Mouse (Mus musculus) thymus, adult 2 months (tissue): ENCODE measurements at regions not wholly inside any gene's neighbourhood (a gene's known extent, or its start where the extent isn't known, plus 50 kb on each side); places are given as distances from the start of the nearest gene placed in this dataset.

Source experiments
- DNase-seq: peaks from one replicate; pipeline ENCODE4 v3.0.0; 2021
- H3K27ac ChIP-seq: fragments of 200-500 bp; 2 replicates; pipeline ENCODE4 v1.5.1; 2012; ENCODE audit warnings: low read length, control low read depth; ENCODE audit not compliant: control insufficient read depth, insufficient read depth
- H3K27me3 ChIP-seq: fragments of 200-500 bp; 2 replicates; pipeline ENCODE4 v1.6.1; 2012; ENCODE audit warnings: mild to moderate bottlenecking, low read length, moderate library complexity, mixed read lengths; ENCODE audit not compliant: control insufficient read depth, insufficient read depth
- H3K36me3 ChIP-seq: fragments of 200-500 bp; 2 replicates; pipeline ENCODE4 v1.6.1; 2012; ENCODE audit warnings: mild to moderate bottlenecking, low read length, moderate library complexity; ENCODE audit not compliant: control insufficient read depth, insufficient read depth
- H3K4me1 ChIP-seq: fragments of 200-500 bp; replicated peaks from 2 replicates; pipeline ENCODE4 v1.6.1; 2012; ENCODE audit warnings: low read length; ENCODE audit not compliant: control insufficient read depth, insufficient read depth
- H3K4me3 ChIP-seq: fragments of 200-500 bp; 2 replicates; pipeline ENCODE4 v1.5.1; 2012; ENCODE audit warnings: mild to moderate bottlenecking, low read length, control low read depth, moderate library complexity; ENCODE audit not compliant: control insufficient read depth, insufficient read depth
- CTCF ChIP-seq: fragments of 200-500 bp; IDR thresholded peaks from 2 replicates; pipeline ENCODE4 v1.5.1; 2012; ENCODE audit warnings: mild to moderate bottlenecking, control low read depth, low read length, moderate library complexity, borderline replicate concordance; ENCODE audit not compliant: control insufficient read depth, poor library complexity, insufficient read depth; ENCODE audit errors: extremely low read depth
- POLR2A ChIP-seq: fragments of 200-500 bp; IDR thresholded peaks from 2 replicates; pipeline ENCODE4 v1.6.1; 2012; ENCODE audit warnings: mild to moderate bottlenecking, low read length, control low read depth, moderate library complexity; ENCODE audit not compliant: control insufficient read depth, poor library complexity, insufficient read depth; ENCODE audit errors: extremely low read depth
- WGBS: fragments of 180-500 bp; shearing (Covaris S2); methylation state at CpG from one replicate; pipeline ENCODE4 v1.1.7; 2018; 5-methylcytosine and 5-hydroxymethylcytosine counted together

DNA sequence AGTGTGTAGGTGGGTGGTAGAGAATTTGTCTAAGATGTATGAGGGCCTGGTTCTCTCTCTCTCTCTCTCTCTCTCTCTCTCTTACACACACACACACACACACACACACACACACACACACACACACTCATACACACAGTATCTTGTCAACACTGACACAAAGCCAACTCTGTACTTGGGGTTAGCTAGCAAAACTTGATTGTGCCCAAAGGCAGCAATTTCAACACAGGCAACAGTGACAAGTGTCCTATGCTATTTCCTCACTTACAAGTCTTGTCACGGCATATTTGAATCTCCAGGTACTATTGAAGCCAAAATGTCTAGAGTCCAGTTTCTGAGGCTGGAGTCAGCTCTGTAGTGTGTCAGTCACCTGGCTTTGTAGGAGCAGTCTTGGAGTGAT is 150.1 kb upstream of the Gm5148 start:
- no peaks in the 10 kb centered on the region for H3K36me3 ChIP-seq
- H3K27me3 ChIP-seq, result no peaks in the 10 kb centered on the region
- no peak overlapping the region for H3K4me3 ChIP-seq
- DNase-seq, result no peak
- no peak overlapping the region for H3K27ac ChIP-seq
- TF ChIP-seq CTCF, result no peak
- TF ChIP-seq POLR2A, result no peak
- 98% methylated on average over 1 of the region's 1 CpGs for WGBS
- no peaks in the 10 kb centered on the region for H3K4me1 ChIP-seq

DNA sequence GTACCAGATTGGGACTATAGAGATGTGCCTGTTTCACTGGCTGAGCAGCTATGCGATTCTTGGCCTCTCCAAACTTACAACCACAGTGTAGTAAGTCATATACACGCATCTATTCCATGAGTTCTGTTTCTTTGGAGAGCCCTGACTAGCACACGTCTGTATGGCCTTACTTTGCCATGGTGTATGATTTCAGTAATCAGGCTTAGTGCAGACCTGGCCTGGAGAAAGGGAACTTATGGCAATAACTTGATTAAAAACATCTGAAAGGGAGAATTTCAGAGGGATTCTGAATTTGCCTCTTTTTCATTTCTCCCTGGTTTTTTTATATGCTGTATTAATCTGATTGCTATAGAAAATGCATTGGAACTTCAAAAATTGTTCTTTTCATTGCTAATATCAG is 148.0 kb upstream of the Gm5148 start:
- H3K27me3 ChIP-seq, result no peaks in the 10 kb centered on the region
- DNase-seq, result no peak
- no peak overlapping the region for H3K4me3 ChIP-seq
- no peaks in the 10 kb centered on the region for H3K36me3 ChIP-seq
- no peak overlapping the region for H3K27ac ChIP-seq
- no peak for TF ChIP-seq POLR2A
- WGBS, result 94% methylated on average over 3 of the region's 3 CpGs
- H3K4me1 ChIP-seq, result no peaks in the 10 kb centered on the region

DNA sequence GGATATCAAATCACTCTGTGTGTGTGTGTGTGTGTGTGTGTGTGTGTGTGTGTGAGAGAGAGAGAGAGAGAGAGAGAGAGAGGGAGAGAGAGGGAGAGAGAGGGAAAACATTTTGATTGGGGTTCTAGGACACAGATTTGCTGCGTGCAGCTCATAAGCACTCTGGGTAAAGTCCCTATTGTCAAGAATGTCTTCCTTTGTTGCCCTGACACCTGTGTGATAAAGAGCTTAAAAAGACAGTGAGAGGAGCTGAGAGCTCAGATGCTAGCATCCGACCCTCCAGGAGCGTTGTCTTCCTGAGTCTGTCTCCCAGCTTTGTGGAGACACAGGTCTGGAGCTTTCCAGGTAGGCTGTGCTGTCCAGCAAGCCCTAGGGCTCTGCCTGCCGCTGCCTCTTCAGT is 146.8 kb upstream of the Gm5148 start:
- WGBS, result 96% methylated on average over 4 of the region's 4 CpGs
- Histone ChIP-seq H3K27ac (no peak overlapping the region), H3K4me1 (no peaks in the 10 kb centered on the region), H3K27me3 (no peaks in the 10 kb centered on the region), H3K4me3 (no peak overlapping the region), H3K36me3 (no peaks in the 10 kb centered on the region)
- DNase-seq, result no peak
- TF ChIP-seq POLR2A, result no peak
- no peak for TF ChIP-seq CTCF

DNA sequence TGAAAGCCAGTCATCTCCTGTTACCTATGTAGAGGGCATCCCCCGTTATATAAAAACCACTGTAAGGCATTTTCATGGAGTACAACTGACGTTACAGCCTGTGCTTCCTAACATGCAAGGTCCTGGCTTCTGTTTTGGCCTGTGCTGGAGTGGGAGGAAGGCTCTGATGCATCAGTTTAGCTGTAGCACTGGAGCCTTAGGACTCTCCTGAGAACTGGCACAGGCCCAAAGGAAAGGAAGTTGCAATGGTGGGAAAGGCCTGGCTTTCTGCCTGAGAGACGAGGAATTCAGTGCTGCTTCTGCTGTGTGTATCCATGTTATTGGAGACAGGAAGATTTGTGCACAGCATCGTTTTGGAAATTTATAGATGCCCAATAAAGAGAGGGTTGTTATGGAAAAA is 144.2 kb upstream of the Gm5148 start:
- H3K36me3 ChIP-seq, result no peaks in the 10 kb centered on the region
- no peak overlapping the region for H3K4me3 ChIP-seq
- TF ChIP-seq POLR2A (no peak), CTCF (no peak)
- WGBS, result 87% methylated on average over 4 of the region's 4 CpGs
- H3K27ac ChIP-seq, result no peak overlapping the region
- no peaks in the 10 kb centered on the region for H3K4me1 ChIP-seq
- no peaks in the 10 kb centered on the region for H3K27me3 ChIP-seq
- DNase-seq, result no peak

DNA sequence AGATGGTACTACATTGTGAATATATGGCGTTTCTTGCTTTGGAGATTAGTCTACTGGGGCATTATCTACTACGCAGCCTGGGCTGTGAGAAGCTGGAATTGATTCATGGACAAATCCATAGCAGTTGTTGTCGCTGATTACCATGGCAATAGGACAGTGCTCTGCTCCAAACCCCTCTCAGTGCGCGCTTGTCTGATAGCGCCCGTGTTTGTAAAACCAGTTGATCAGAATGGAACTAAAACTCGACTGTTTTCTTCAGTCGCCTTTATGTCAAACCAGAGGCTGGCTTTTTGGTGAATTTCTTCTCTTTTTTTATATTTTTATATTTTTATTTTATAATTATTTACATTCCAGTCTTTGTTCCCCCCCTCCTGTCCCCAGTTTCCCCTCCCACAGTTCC is 138.5 kb upstream of the Gm5148 start:
- DNase-seq, result no peak
- Histone ChIP-seq H3K4me3 (no peak overlapping the region), H3K4me1 (no peaks in the 10 kb centered on the region), H3K27me3 (no peaks in the 10 kb centered on the region), H3K36me3 (no peaks in the 10 kb centered on the region), H3K27ac (no peak overlapping the region)
- TF ChIP-seq CTCF (no peak), POLR2A (no peak)
- WGBS, result 97% methylated on average over 9 of the region's 9 CpGs

DNA sequence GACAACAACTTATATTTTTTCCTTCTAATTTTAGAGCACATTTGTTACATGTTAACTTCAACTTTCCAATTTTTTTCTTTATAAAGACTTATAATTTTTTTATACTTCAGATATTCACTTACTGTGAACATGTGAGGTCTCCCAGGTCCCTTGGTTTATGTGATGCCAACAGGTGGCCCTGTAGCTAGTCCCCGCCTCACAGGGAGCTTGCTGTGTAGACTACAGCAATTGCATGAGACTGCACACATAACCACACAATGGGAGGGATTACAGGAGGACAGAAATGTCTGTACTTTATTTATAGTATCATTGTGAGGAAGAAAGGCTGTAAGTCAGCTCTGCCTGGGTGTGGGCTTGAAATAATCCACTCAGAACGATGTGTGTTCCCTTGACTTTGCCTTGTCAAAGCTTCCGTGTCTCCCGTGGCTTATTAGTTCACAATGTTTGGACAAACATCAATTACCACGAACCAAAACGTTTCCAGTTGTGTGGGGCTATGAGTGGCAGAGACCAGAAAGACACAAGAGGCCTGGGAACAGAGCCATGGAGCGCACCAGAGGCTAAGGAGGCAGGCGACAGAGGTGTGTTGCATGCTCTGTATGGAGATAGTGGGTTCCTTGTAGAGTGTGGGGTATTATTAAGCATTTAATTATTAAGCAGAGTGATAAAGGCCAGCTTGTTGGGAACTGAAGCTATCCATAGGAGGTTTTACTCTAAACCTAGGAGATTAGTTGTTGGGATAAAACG is 136.6 kb upstream of the Gm5148 start:
- Histone ChIP-seq H3K27me3 (no peaks in the 10 kb centered on the region), H3K36me3 (no peaks in the 10 kb centered on the region), H3K27ac (no peak overlapping the region), H3K4me3 (no peak overlapping the region), H3K4me1 (no peaks in the 10 kb centered on the region)
- no peak for DNase-seq
- TF ChIP-seq CTCF (no peak), POLR2A (no peak)
- WGBS, result 88% methylated on average over 9 of the region's 9 CpGs
